Mouse (Mus musculus) lung, postnatal 0 days (tissue): Measurements from ENCODE around the gene Gabbr2. TPM values are rescaled to one million over a fixed set of nuclear protein-coding genes. Genes with fewer than 3 reads are reported as not detected.
A peak's percentile ranks its signal among the peaks of the same experiment; 100 is the strongest.

ENCODE experiments used
- ATAC-seq: fragments of 200-750 bp; cut with Nextera tagmentation; 2 replicates; pipeline ENCODE4 v1.8.0; 2017; ENCODE audit warnings: moderate library complexity
- DNase-seq: peaks from one replicate; pipeline ENCODE4 v3.0.0-alpha.2; 2016; ENCODE audit warnings: low spot score
- H3K27ac ChIP-seq: fragments of 300-500 bp; sonication (generic); 2 replicates; pipeline ENCODE4 v1.5.1; 2014; ENCODE audit warnings: antibody characterized with exemption, mild to moderate bottlenecking, low read length, mixed read lengths
- H3K27me3 ChIP-seq: fragments of 300-500 bp; sonication (generic); replicated peaks from 2 replicates; pipeline ENCODE4 v1.6.1; 2014; ENCODE audit warnings: low read length, mixed read lengths; ENCODE audit not compliant: insufficient read depth
- H3K36me3 ChIP-seq: fragments of 300-500 bp; sonication (generic); 2 replicates; pipeline ENCODE4 v1.6.1; 2014; ENCODE audit warnings: low read length, mixed read lengths; ENCODE audit not compliant: insufficient read depth
- H3K4me1 ChIP-seq: fragments of 300-500 bp; sonication (generic); 2 replicates; pipeline ENCODE4 v1.6.1; 2014; ENCODE audit warnings: antibody characterized with exemption, low read depth, low read length, mixed read lengths; ENCODE audit not compliant: insufficient read depth
- H3K4me2 ChIP-seq: fragments of 300-500 bp; sonication (generic); replicated peaks from 2 replicates; pipeline ENCODE4 v1.6.1; 2014; ENCODE audit warnings: low read depth, mild to moderate bottlenecking, low read length, moderate library complexity, mixed read lengths
- H3K4me3 ChIP-seq: fragments of 300-500 bp; sonication (generic); 2 replicates; pipeline ENCODE4 v1.5.1; 2014; ENCODE audit warnings: low read depth, low read length
- H3K9ac ChIP-seq: fragments of 300-500 bp; sonication (generic); replicated peaks from 2 replicates; pipeline ENCODE4 v1.6.1; 2014; ENCODE audit warnings: low read depth, mild to moderate bottlenecking
- H3K9me3 ChIP-seq: fragments of 300-500 bp; sonication (generic); 2 replicates; pipeline ENCODE4 v1.6.1; 2016; ENCODE audit warnings: low read length, mixed read lengths
- CTCF ChIP-seq: IDR thresholded peaks from 2 replicates; pipeline ENCODE4 v1.5.1; 2016; ENCODE audit warnings: antibody characterized with exemption, mild to moderate bottlenecking
- EP300 ChIP-seq: IDR thresholded peaks from 2 replicates; pipeline ENCODE4 v1.6.1; 2016; ENCODE audit warnings: antibody characterized with exemption, mild to moderate bottlenecking, control low read depth
- WGBS: fragments of 180-500 bp; shearing (Covaris S2); extraction: QIAGEN DNeasy Blood & Tissue Kit; methylation state at CpG from one replicate; pipeline ENCODE4 v1.1.7; 2014; 5-methylcytosine and 5-hydroxymethylcytosine counted together
- polyA plus RNA-seq: library from polyadenylated mRNA; unstranded; fragments of >200 nt; fragmentation: Nextera tagmentation; extraction: Ambion mirVana; gene quantifications from 2 replicates; pipeline ENCODE4 v1.2.1, GENCODE M21; 2015

Gene Gabbr2
- polyA plus RNA-seq, 1 experiment from 2014 or later = not detected

DNA sequence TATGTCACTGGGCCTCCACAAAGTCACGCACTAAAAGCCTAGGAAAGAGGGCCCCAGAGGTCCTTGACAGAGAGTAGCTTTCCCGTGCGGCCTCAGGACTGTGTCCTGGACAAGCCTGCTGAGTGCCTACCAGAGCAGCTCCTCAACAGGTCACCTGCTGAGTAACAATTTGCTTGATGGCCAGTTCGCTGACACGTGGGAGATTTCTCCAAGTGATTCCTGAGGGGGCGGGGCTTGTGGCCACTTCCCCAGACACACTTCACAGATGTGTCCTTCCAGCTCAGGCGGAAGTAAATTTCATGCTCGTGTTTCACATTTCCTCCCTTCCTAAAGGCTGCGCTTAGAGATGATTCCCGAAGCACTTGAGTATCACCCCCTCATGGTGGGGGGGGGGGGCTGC, 108.6 kb downstream of the Gabbr2 start:
- H3K36me3 ChIP-seq = no peaks in the 10 kb centered on the region
- H3K4me3 ChIP-seq = no peak overlapping the region
- ATAC-seq (peak; percentile 46), DNase-seq (peak; percentile 30)
- H3K4me1 ChIP-seq = no peaks in the 10 kb centered on the region
- no peak overlapping the region for H3K4me2 ChIP-seq
- no peaks in the 10 kb centered on the region for H3K9me3 ChIP-seq
- H3K27me3 ChIP-seq = no peaks in the 10 kb centered on the region
- H3K27ac ChIP-seq = no peak overlapping the region
- 34% methylated on average over 10 of the region's 10 CpGs for WGBS
- H3K9ac ChIP-seq = no peak overlapping the region
- no peak for TF ChIP-seq CTCF
- no peak for TF ChIP-seq EP300

DNA sequence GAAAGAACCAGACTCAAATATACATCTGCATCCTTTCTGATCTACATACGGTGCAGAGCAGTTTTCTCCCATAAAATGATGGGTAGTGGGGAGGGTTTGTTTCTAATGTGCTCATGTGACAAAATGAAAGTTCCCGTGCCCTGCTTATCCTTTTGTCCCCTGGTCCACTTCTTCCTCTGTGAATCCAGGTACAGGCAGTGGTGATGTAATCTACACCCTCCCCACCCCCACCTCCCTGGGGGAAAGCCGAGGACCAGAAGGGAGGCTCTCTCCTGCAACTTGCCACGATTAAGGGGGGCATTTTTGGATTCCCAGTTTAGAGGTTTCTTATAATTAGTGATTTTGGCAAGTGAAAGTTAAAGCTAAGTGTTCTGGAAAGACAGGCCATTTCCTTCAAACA, 110.4 kb downstream of the Gabbr2 start:
- WGBS = 37% methylated on average over 4 of the region's 4 CpGs
- no peak overlapping the region for H3K9ac ChIP-seq
- no peak for TF ChIP-seq CTCF
- TF ChIP-seq EP300 = no peak

DNA sequence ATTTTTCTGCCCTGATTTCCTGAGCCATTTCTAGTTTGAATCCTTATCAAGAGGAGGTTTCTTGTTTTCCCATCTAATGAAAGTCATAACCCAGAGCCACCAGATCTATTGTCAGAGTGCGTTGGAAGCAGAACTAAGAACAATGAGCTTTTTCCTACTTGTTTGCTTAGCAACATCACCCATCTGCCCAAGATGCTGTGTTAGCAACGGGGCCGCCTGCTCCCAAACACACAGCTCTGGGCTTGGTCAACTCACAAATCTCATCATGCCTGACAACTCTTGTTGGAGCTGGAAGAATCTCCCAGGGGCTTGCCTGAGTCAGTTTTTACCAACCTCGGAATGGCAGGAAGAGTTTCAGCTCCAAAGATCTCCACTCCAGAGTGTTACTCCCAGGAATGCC, 111.7 kb downstream of the Gabbr2 start:
- no peaks in the 10 kb centered on the region for H3K36me3 ChIP-seq
- H3K27ac ChIP-seq = no peak overlapping the region
- 42% methylated on average over 4 of the region's 4 CpGs for WGBS
- ATAC-seq = no peak
- TF ChIP-seq EP300 = no peak
- no peak for TF ChIP-seq CTCF
- H3K9ac ChIP-seq = no peak overlapping the region
- H3K9me3 ChIP-seq = no peaks in the 10 kb centered on the region
- no peak overlapping the region for H3K4me2 ChIP-seq
- no peak overlapping the region for H3K4me3 ChIP-seq
- H3K27me3 ChIP-seq = no peaks in the 10 kb centered on the region
- H3K4me1 ChIP-seq = no peaks in the 10 kb centered on the region
- no peak for DNase-seq

More for the DNA sequence above, 110.4 kb downstream of the Gabbr2 start:
- Histone ChIP-seq H3K36me3 (no peaks in the 10 kb centered on the region), H3K27ac (no peak overlapping the region), H3K4me3 (no peak overlapping the region), H3K4me2 (no peak overlapping the region), H3K4me1 (no peaks in the 10 kb centered on the region), H3K27me3 (no peaks in the 10 kb centered on the region), H3K9me3 (no peaks in the 10 kb centered on the region)
- ATAC-seq (no peak), DNase-seq (no peak)

DNA sequence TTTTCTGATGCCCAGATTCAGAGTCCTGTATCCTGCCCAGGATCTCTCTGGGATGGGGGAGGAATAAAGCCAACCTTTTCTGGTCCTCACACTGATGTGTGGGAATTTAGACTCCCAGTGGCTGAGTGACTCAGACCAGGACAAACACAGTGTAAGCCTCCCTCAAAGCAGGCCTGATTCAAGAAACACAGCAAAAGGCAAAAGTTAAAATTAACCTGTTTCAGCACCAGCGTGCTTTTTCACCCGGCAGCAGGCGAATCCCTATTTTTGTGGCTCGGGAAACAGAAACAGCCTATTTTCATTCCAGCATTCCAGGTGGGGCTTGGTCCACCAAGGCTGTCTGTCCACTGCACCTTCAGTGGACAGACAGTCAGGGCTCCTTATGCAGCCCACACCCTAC, 118.9 kb downstream of the Gabbr2 start:
- ATAC-seq (no peak), DNase-seq (no peak)
- no peaks in the 10 kb centered on the region for H3K36me3 ChIP-seq
- WGBS = 89% methylated on average over 4 of the region's 4 CpGs
- no peak overlapping the region for H3K27ac ChIP-seq
- H3K27me3 ChIP-seq = no peaks in the 10 kb centered on the region
- no peaks in the 10 kb centered on the region for H3K9me3 ChIP-seq
- TF ChIP-seq EP300 = no peak
- TF ChIP-seq CTCF = no peak
- no peak overlapping the region for H3K4me2 ChIP-seq
- no peak overlapping the region for H3K4me3 ChIP-seq
- no peak overlapping the region for H3K9ac ChIP-seq
- H3K4me1 ChIP-seq = no peaks in the 10 kb centered on the region; the same call in 1 of the 2 replicates

DNA sequence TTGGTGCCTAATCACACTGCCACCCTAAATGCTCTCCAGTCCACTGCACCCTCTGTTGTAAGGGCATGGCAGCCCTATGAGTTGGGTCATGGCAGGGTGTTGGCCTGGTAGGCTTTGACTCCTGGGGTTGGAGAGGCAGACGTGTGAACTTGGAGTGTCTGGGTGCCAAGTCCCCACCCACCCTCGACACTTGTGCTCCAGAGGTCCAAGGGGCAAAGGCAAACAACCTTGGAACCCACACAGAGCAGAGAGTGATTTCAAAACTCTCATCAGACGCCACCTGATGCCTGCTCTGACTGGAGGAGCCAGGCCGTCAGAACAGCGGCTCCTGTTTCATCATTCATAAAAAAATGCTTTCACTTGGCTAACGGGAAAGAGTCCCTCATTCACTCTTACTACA, 121.5 kb downstream of the Gabbr2 start:
- TF ChIP-seq EP300 (no peak), CTCF (no peak)
- no peak overlapping the region for H3K4me2 ChIP-seq
- no peaks in the 10 kb centered on the region for H3K27me3 ChIP-seq
- 13% methylated on average over 6 of the region's 6 CpGs for whole genome bisulfite sequencing
- peak; percentile 77 for ATAC-seq
- peak; percentile 39 for DNase-seq
- H3K9ac ChIP-seq = no peak overlapping the region
- no peaks in the 10 kb centered on the region; the same call in 1 of the 2 replicates for H3K4me1 ChIP-seq
- no peak overlapping the region for H3K27ac ChIP-seq
- H3K4me3 ChIP-seq = no peak overlapping the region
- no peaks in the 10 kb centered on the region for H3K36me3 ChIP-seq
- no peaks in the 10 kb centered on the region for H3K9me3 ChIP-seq

DNA sequence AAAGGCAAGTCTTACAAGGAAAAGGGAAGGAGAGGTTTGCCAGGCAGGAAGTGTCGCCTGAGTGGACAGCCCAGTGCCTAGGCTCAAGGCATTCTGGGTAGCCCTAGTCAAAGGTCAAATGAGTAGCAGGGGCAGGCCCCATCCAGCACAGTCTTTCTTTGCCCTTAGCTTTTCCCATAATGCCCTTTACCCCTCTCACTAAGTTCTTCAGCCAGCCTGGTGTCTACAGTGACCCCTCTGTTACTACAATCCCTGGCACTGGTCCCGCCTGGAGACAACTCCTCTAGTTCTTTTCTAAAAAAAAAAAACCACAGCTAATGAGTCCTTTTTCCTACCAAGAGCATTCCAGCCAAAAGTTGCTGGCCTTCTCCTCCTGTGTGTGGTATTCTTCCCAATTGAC, 122.3 kb downstream of the Gabbr2 start:
- no peak overlapping the region for H3K27ac ChIP-seq
- H3K9me3 ChIP-seq = no peaks in the 10 kb centered on the region
- 58% methylated on average over 2 of the region's 2 CpGs for WGBS
- no peaks in the 10 kb centered on the region; the same call in 1 of the 2 replicates for H3K4me1 ChIP-seq
- H3K9ac ChIP-seq = no peak overlapping the region
- no peaks in the 10 kb centered on the region for H3K36me3 ChIP-seq
- H3K27me3 ChIP-seq = no peaks in the 10 kb centered on the region
- no peak overlapping the region for H3K4me3 ChIP-seq
- TF ChIP-seq EP300 (no peak), CTCF (no peak)
- H3K4me2 ChIP-seq = no peak overlapping the region
- ATAC-seq (no peak), DNase-seq (no peak)

DNA sequence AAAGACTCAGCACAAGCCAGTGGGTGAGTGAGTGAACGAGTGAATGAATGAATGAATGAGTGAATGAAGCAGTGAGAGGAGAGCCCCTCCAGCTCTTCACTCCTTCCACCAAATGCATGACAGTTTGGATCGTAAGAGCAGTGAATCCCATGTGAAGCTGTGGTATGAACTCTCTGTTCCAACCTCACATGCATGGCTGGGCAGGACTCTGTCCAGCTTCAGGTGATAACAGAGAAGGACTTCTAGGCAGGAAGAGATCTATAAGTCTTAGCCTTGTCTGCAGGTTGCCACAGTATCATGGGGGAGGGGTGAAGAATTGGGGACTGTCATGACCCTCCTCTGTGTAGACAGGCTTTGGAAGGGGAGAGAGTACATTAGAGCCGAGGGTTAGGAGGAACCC, 122.8 kb downstream of the Gabbr2 start:
- ATAC-seq = no peak
- WGBS = 85% methylated on average over 3 of the region's 3 CpGs
- H3K4me1 ChIP-seq = no peaks in the 10 kb centered on the region; the same call in 1 of the 2 replicates

More for the DNA sequence above, 122.8 kb downstream of the Gabbr2 start:
- Histone ChIP-seq H3K27me3 (no peaks in the 10 kb centered on the region), H3K4me3 (no peak overlapping the region), H3K36me3 (no peaks in the 10 kb centered on the region), H3K9me3 (no peaks in the 10 kb centered on the region), H3K4me2 (no peak overlapping the region), H3K27ac (no peak overlapping the region), H3K9ac (no peak overlapping the region)
- no peak for DNase-seq
- no peak for TF ChIP-seq EP300
- TF ChIP-seq CTCF = no peak
